Mouse (Mus musculus) kidney, adult 2 months (tissue): Measurements from ENCODE around the gene Ace.

Experiments
- CTCF ChIP-seq: fragments of 200-500 bp; conservative IDR thresholded peaks from 2 replicates; pipeline ENCODE4 v1.5.1; 2011; ENCODE audit warnings: low read depth, mild to moderate bottlenecking, control low read depth, low read length, moderate library complexity, mixed read lengths; ENCODE audit not compliant: insufficient read depth, insufficient read length
- POLR2A ChIP-seq: fragments of 200-500 bp; IDR thresholded peaks from one replicate; pipeline ENCODE4 v1.6.1; 2011; ENCODE audit warnings: low read depth, low read length, control low read depth

DNA sequence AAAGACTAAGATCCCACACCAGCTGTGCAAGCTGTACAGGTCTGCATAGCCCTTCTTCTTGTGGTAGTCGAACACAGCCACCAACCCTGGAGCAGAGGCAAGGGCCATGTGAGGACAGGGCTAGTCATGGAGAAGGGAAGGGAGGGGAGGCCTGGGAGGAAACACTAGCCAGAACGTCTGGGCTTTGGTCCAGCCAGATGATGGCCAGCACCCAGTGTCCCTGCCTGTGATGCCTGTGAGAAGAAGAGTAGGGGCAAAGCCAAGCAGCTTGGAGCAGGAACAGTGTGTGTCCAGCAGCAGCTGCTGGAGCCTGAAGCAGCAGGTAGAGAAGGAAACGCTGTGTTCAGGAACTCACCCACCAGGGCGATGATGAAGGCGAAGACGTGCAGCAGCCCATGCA lies 31.5 kb upstream of the Ace start:
- TF ChIP-seq CTCF (no peak), POLR2A (no peak)
